ENCODE assay signal across 24 mouse cellular contexts in genomic region chr11:70637764-70638163, GRCm38 (mm10). TPM values are rescaled to one million over a fixed set of nuclear protein-coding genes. Genes with fewer than 3 reads are reported as not detected.
"Had no signal": no experiment of that assay in that cellular context is flagged by ENCODE, and none has a peak within 500 bp of the region (broad histone marks: within the 10 kb centered on the region; RNA-seq: fewer than 3 reads in every experiment).

No protein-coding gene starts in this region.

- H3K27ac ChIP-seq: kidney, postnatal 0 days; left cerebral cortex, adult 2 months; lung, embryonic 15.5 days; midbrain, embryonic 12.5 days; midbrain, embryonic 15.5 days; neural tube, embryonic 12.5 days; neural tube, embryonic 15.5 days; stomach, embryonic 15.5 days had no signal

- H3K9ac ChIP-seq: lung, embryonic 15.5 days; midbrain, embryonic 12.5 days; midbrain, embryonic 15.5 days; neural tube, embryonic 12.5 days; neural tube, embryonic 15.5 days; stomach, embryonic 15.5 days had no signal

- H3K36me3 ChIP-seq: lung, embryonic 15.5 days; midbrain, embryonic 12.5 days; midbrain, embryonic 15.5 days; stomach, embryonic 15.5 days had no signal

- H3K9me3 ChIP-seq: lung, embryonic 15.5 days; midbrain, embryonic 12.5 days; midbrain, embryonic 15.5 days; neural tube, embryonic 12.5 days; neural tube, embryonic 15.5 days; stomach, embryonic 15.5 days had no signal

- DNase-seq: kidney, adult 2 months; kidney, postnatal 25 days; layer of hippocampus, postnatal 36 days; lung, adult 18-20 months; lung, postnatal 10 days; lung, postnatal 36 days; right cerebral cortex, adult 18-20 months; right cerebral cortex, postnatal 14 days; right cerebral cortex, postnatal 4 days; thymus, postnatal 25 days had no signal

- H3K4me1 ChIP-seq: lung, embryonic 15.5 days; midbrain, embryonic 12.5 days; midbrain, embryonic 15.5 days; neural tube, embryonic 12.5 days; neural tube, embryonic 15.5 days; stomach, embryonic 15.5 days had no signal

- ATAC-seq: intestine, postnatal 0 days; midbrain, embryonic 15.5 days had no signal

- H3K27me3 ChIP-seq: lung, embryonic 15.5 days; midbrain, embryonic 12.5 days; midbrain, embryonic 15.5 days; neural tube, embryonic 12.5 days; neural tube, embryonic 15.5 days; stomach, embryonic 15.5 days had no signal

- H3K4me3 ChIP-seq: left cerebral cortex, adult 2 months; lung, embryonic 15.5 days; midbrain, embryonic 12.5 days; midbrain, embryonic 15.5 days; neural tube, embryonic 12.5 days; neural tube, embryonic 15.5 days; stomach, embryonic 15.5 days had no signal

- H3K4me2 ChIP-seq: lung, embryonic 15.5 days; midbrain, embryonic 12.5 days; midbrain, embryonic 15.5 days; neural tube, embryonic 12.5 days; neural tube, embryonic 15.5 days; stomach, embryonic 15.5 days had no signal

RNA-seq across cellular contexts. Expression of gene Gp1ba, which starts 1.2 kb away (rescaled TPM):
- total RNA-seq: layer of hippocampus, postnatal 10 days; layer of hippocampus, postnatal 36 days; left cerebral cortex, adult 2 months; left cerebral cortex, postnatal 10 days; left cerebral cortex, postnatal 36 days had no signal

RNA-seq across cellular contexts. Expression of gene Chrne, which starts 18.7 kb away (rescaled TPM):
- total RNA-seq: layer of hippocampus, postnatal 36 days; left cerebral cortex, adult 2 months; left cerebral cortex, postnatal 36 days had no signal
- polyA plus RNA-seq: kidney, embryonic 14.5 days; limb, embryonic 11.5 days; lung, embryonic 15.5 days; midbrain, embryonic 15.5 days; neural tube, embryonic 12.5 days; stomach, embryonic 15.5 days had no signal
